Mouse (Mus musculus) heart, adult 8-10 months (tissue): ENCODE results near the gene Krt12. TPM values are rescaled to one million over a fixed set of nuclear protein-coding genes. Genes with fewer than 3 reads are reported as not detected.

Experiments used
- DNase-seq: peaks from one replicate; pipeline ENCODE4 v3.0.0; 2022; ENCODE audit warnings: low spot score
- total RNA-seq, 4 experiments: library from RNA; stranded (reverse); gene quantifications; 2 replicates each; pipeline ENCODE4 v1.2.4; 2022

Gene Krt12
- total RNA-seq: not detected

DNA sequence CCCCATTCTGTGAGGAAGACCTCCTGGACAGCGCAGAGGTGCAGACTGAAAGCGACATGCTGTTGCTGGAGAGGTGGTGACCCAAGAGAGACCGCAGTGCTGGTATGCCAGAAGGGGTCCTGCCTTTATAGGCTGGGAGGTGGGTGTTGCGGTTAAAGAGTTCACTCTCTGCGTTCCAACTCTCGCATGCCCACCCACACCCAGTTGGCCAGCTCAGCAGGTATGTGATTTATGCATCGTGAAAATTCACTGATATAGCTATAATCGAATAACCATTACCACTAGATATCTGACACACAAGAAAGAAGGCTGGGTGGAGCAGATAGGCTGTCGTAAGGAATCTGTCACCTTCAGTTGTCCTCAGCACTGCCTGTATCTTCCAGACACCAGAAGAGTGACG, at the start of gene Krt12:
Krt12 (minus strand) TSS at position 101 of the 400 bp plus-strand sequence.
- no peak for DNase-seq

DNA sequence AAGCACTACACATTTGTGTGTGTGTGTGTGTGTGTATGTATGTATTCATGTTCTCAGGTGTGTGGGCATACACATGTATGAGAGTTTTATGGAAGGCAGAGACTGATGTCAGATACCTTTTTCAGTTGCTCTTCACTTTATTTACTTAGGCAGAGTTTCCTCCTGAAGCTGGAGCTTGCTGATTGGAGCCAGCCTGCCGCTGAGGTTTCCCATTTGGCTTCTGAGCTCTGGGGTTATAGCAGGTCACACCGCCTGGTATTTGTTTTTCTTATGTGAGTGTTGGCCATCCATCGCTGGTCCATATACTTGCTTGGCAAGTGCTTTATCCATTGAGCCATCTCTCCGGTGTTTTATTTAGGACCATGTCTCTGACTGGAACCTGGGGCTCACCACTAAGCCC, 47.2 kb upstream of the Krt12 start:
- DNase-seq: no peak

DNA sequence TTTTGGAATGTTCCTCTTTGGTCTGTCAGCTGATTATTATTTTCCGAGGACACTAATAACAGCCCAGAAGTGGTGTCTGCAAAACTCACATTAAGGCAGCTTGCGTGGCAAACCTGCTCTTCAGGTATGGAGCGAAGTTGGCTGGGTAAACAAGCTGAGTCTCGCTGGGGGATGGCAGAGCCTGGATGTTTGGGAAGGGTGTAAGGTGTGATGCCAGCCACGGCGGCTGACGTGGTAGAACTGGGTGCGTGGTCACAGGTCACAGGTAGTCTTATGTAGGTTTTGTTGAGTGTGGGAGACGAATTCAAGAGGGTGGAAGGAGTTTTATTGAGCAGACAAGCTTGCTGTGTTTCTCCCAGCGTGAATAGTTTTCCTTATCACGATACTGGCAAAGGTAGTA, 46.5 kb upstream of the Krt12 start:
- no peak for DNase-seq

DNA sequence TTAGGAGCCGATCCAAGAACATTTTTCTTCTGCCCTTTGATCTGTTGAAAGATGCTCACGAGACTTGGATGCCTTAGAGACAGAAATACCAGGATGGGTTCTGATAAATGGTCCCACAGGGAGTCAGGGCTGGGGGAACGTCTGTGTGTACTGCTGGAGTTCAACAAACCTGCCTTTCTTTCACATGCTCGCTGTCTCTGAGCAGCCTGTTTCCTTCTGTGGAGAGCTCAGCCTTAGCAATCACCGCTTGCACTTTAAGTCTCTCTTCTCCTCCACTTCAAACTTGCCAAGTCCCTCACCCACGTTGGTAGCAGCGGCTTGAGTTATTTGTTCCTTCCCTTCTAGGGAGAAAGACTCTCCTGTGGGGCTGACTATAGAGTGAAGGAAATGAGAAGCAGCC, 44.3 kb upstream of the Krt12 start:
- no peak for DNase-seq

DNA sequence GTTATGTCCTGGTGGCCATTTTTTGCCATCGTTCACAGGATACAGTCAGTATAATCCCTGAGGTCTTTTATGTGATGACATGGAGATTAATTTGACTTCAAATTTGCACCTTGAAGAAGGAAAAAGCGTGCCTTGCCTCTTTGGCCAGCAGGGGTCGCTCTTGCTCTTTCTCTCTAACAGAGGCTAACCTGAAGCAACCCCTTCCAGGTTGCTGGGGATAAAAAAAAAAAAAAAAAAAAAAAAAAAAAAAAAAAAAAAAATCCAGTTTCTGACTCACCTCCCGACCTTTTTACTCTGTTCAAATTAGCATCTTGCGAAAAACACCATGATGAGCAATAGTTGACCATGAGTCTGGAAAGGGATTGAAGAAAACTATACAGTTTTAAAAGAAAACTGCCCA, 42.8 kb upstream of the Krt12 start:
- peak; percentile 26 for DNase-seq

DNA sequence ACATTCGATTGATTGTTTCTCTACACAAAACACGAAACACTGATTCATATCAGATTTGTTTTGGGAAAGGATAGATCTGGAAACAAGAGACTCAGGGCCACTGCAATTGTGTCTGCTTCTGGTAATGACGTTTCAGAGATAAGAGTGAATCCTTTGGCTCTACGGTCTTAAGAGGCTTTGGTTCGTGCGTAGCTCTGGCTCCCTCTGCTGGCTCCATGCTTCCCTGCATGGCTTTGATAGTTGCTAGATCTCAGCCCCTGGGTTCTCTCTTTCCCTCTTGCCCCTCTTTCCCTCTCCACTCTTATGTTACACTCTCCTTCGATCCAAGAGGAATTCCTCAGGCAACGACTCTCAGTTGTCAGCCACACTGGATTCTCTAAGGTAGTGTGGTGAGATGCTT, 41.1 kb upstream of the Krt12 start:
- peak; percentile 25 for DNase-seq

DNA sequence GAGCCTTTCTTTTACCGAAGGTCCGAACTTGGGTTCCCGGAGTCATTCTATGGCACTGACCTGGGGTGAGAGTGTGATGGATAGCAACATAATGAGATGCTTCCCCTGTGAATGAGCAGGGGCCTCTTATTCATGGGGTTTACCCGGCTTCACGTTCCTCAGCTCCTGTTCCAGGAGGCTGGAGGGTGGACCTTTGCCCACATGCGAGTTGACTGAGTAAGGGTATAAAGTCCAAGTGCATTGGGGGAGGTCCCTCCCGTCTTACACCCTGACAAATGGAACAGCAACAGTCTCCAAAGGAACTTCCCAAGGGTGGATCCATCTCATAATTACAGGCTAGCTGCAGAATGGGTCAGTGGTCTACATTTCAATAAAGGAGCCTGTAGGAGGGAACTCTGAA, 39.7 kb upstream of the Krt12 start:
- no peak for DNase-seq

DNA sequence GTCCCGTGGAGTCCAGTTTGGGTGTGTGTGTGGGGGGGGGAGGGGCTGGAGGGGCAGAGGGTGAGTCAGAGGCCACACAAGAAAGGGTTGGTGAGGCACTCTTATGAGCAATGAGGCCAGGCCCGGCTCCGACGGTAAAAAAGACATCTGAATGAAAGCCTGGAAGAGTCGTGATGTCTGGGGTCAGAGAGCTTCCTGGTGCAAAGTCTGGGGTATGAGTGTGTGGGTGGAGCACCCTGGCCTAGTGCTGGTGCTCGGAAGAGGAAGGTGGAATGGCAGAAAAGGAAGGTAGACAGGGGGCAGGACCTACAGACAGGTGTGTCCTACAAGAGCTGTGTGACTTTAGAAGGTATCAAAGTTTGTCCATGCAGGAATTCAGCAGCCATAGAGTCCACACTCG, 36.8 kb upstream of the Krt12 start:
- DNase-seq: no peak

DNA sequence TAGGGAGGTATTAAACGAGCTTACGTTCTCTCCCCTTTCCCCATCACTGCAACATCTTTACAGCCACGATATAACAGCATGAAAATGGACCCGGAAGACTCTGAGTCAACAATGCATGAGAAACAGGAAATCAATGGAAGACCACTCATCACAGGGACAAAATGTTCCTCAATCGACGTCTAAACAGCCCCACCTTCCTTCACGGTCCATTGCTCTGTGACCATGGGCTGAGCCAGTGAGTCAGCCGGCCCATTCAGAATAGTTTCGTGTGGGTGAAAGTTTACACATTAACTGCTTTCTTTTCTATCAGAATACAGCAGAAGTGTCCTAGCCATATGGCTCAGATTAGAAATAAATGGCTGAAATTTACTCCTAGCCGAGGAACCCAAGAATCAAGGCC, 32.7 kb upstream of the Krt12 start:
- DNase-seq: no peak

DNA sequence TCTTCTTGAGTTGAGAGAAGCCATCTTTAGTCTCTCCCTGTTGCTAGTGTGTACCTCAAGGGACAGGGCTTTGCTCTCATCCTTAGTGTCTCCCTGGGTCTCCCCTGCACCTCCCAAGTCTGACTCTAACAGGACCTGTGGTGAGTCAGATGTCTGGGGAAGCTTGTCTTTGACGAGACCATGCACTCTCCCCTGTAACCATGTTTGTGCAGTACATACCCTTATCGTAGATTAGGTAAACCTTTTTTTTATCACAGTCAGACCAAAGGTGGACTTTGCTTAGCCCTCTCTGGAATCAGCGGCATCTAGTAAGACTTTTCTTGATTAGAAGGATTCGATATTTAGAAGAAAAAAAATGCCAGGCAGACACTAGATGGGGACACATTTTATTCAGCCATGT, 32.0 kb upstream of the Krt12 start:
- DNase-seq: no peak

DNA sequence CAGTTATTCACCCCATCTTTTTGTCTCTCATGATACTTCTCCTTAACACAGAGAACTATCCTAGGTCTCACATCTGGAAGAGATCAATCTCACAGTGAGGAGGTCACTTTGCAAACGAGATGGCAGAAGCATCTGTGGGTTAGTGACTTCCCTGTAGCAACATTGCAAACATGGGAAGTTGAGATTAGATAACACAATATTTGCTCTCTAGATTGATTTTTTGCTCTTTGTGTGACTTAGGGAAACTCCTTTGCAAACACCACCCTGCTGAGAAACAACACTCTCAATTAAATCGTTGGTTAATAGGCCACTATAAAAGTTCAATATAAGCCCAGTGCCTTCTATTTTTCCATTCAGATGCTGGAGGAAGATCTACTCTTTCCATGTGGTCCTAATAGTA, 26.7 kb upstream of the Krt12 start:
- DNase-seq: no peak

DNA sequence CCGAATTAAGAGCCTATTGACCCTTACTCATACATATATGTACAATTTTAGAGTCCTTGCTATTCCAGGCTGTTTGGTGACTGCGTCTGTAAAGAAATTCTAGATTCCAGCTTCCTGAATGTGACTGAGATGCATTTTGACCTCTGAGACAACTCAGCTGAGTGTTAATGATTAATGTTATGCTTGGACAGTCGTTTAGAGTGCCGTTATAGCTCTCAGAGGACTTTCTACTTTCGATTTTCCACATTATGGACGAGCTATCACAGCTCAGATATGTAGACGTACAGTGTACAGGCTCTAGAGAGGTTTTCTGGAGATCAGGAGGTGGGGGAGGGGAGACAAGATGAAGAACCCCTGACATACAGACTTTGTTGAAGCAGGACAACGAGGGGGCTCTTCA, 19.2 kb upstream of the Krt12 start:
- DNase-seq: no peak

DNA sequence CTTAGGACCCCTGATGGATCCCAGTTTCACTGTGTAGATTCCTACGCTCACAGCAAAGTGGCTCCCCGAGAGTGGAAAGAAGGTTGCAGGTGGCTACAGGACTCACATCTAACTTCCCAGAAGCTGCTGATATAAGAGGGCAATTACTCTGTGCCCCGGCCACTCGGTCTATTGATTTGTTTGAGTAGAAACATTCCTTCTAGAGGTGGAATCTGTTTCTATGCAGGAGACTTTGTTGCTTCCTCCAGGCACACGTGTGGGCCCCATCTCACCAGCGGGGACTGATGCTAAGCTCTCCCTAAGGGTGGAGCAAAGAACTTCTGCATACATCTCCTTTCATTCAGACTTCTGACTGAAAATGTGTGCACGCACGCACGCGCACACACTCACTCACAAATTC, 17.4 kb upstream of the Krt12 start:
- DNase-seq: no peak

DNA sequence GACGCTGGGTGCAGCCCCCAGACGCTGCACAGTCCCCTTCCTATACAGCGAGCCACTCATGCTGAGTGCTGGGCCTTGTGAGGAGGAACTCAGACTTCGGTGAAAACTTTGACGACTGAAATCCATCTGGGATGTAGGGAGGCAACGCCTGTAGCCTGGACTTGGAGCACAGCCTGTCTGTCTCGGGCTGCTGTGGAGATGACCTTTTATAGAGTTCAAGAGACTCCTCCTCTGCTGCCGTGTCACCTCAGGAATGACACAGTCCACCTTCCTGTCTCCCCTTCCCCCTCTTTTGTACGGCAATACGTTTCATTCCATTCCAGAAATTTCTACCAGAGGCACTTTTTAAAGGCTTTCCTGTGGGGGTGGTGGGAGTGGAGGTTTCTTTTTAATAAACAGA, 15.9 kb upstream of the Krt12 start, which contains the start of gene Krt20:
Krt20 (minus strand) TSS at position 179 of the 400 bp plus-strand sequence.
- DNase-seq: no peak

DNA sequence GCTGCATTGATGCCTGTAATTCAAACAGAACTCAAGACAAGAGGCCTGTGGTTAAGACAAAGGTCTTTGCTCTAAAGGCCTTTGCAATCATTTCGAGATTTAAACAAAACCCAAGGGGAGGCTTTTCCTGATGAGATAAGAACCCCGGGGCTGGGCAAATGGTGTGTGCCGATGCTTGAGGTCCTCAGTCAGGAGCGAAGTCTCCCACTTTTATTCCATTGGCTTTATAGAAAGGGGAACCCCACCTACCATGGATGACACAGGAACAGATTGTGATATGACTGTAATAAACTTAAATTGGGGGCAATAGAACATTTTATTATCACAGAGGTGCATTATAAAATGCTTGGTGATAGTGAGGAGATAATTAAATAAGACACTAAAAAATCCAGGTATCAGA, 14.6 kb upstream of the Krt12 start:
- no peak for DNase-seq

DNA sequence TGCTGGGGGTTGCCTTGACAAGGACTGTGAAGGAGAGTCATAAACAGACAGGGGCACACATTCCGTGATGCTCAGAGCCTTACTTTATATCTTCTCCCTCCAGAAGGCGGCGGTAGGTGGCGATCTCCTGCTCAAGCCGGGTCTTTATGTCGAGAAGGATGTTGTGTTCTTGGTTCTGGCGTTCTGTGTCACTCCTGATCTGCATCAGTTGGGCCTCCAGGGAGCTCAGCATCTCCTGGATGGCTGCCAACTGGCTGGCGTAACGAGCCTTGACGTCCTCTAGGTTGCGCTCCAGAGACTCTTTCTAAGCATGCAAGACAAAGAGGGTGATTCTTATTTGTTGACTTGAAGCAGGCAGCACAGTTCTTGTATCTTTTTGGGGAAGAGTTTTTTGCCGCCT, 8.6 kb upstream of the Krt12 start:
- no peak for DNase-seq

DNA sequence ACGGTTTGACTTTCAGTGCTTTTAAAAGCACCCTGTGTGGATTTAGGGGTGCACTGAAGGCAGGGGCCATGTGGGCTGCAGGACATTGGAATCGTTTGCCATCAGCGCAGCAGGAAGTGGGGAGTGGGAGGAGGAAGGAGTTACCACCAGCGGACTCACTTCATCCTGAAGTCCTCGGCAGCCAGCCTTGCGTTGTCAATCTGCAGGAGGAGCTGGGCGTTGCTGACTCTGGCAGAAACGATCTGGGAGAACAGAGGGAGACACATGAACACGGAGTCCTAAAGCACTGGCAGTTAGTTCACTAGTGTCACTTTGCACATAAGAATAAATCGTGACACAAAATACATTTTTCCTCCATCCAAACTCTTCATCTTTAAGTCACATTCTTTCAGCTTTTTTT, 1.5 kb downstream of the Krt12 start:
- no peak for DNase-seq

DNA sequence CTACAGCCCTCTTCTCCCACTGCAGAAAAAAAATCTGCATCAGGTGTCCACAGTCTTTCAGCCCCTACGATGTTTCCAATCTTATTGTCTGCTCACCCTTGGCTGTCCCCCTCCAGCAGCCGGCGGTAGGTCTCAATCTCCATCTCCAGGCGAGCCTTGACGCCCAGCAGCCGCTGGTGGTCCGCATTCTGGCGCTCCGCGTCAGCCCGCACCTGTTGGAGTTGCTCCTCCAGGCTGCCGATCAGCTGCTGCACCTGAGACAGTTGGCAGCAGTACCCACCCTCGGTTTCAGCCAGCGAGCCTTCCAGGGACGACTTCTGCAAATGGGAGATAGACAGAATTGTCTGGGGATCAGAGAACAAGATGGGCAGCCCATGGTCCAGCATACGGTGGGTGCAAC, 4.2 kb downstream of the Krt12 start:
- DNase-seq: no peak

DNA sequence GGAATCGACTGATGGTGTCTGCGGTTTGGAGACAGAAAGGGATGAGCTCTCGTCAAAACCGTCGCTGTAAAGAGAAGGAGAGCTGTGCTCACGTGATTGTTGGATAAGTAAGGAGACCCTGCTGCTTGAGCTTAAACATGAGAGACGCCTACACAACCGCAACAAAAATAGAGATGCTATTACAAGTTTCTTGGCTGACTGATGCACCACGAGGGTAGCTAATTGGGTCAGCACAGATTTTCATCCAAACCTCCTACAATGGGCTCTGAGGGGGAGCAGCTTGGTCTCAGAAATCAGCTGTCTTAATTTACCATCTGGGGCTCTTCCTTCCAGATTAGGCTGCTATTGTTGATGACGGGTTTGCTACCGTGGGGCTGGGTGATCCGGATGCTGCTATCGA, 5.2 kb downstream of the Krt12 start:
- DNase-seq: no peak

DNA sequence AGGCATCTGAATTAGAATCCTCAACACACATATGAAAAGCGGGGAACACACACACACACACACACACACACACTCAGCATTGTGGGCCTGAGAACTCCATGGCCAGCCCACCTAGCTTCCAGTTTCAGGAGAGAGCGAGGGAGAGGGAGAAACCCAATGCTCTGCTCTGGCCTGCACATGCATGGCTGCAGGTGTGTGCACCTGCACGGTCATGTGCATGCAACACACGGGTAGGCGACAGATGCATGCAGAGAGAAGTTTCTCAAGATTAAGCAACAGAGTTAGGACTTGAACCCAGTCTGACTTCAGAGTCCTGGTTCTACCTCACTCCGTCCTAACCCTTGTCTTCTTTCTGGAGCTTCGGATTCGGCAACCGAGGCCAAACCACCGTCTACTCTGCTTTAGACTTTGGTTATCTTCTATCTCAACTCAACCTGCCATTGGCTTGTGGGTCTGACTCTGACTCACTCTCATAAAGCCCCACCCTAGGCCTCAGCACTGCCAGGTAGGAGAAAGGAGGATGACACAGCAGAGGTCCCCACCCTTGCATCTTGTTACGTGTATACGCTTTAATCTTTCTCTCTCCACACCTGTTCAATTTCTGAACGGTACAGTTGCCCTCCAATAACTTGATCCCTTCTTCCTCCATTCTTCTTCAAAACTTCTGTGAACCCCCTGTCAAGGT, 7.5 kb downstream of the Krt12 start:
- DNase-seq: no peak

DNA sequence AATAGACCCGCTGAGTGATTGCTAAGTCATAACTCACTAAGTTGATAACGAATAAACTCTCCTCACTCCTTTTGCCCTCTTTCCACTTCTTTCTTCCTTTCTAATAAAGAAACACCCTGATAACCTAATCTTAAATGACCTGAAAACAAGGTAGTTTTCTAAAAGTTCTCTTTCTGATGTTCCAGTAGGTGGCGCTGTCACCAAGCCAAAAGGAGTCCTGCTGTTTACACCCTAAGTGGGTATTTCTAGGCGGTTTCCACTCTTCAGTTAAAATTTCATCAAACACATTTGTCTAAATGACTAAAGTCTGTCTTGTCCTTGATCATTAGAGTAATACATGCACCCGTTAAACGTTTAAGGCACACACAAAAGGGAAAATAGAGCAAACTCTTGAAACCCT, 8.8 kb downstream of the Krt12 start:
- no peak for DNase-seq

DNA sequence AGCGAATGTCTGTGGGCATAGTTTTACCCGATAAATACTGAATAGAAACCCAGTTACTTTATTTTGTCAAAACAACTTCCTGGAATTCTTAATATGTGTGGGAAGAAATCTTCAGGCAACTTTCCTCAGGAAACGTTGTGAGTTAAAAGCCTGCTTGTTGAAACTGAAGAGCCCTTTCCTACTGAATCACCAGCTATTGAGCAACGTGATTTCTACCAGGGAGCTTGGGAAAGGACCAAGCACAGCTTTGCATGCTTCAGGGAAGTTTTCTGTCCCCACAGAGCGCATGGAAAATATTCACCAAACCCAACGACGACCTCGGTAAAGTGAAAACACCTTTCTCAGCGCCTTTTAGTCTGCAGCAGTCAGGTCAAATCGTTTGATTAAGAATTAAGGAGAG, 15.9 kb downstream of the Krt12 start:
- DNase-seq: no peak

DNA sequence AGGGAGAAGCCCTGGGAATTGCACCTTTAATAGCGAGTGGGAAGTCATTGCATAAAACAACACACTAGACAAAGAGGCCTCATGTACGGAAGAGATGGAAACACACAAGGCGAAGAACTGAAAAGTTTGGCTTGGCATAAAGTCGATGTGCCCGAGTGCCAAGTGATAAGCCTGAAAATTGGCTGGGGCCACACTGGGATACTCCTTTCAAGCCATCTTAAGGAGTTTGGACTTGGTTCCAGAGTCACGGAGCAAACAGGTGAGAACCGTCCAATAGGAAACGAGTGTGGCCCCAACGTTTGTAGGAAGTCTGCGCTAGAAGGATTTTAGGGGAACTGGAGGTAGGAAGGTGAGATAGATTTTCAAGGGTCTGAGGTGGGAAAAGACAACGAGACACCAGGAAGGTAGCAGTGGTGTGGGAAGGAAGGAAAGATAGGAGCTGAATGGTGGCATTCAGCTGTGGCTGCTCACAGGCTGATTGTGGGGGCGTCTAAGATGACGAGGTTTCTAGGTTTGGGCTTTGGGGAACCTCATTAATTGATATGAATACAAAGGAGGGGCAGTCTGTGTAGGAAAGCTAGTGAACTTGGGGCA, 22.0 kb downstream of the Krt12 start:
- DNase-seq: no peak

DNA sequence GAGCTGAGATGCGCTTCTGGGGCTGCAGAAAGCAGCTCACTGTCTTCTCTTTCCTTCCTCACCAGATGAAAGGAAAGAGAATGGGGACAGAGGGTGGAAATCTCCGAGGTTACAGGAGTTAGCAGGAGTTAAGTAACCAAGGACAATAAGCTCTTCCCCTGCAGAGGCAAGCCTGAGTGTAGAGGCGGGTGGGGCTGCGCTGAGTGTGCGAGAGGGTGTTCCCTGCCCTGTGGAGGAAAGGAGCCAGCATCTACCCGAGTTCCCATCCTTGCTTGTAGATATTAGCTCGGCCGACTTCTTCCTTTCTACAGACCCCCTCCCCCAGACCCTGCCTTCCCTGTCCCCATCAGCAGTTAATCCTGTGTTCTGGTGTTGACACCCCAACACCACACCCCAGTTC, 23.2 kb downstream of the Krt12 start:
- DNase-seq: no peak
